Mouse (Mus musculus) cerebellum, adult 2 months (tissue): ENCODE data around the gene Tbc1d32. TPM values are rescaled to one million over a fixed set of nuclear protein-coding genes. Genes with fewer than 3 reads are reported as not detected.

Experiments
- DNase-seq, 2 experiments: peaks; one replicate each; pipeline ENCODE4 v3.0.0; 2021
- H3K27ac ChIP-seq: fragments of 200-500 bp; 2 replicates; pipeline ENCODE4 v1.5.1; 2012; ENCODE audit warnings: low read length, control low read depth, inconsistent platforms; ENCODE audit not compliant: insufficient read depth
- H3K27me3 ChIP-seq: fragments of 200-500 bp; 2 replicates; pipeline ENCODE4 v1.6.1; 2012; ENCODE audit warnings: inconsistent platforms, mild to moderate bottlenecking, low read length, moderate library complexity; ENCODE audit not compliant: control insufficient read depth, insufficient read depth
- H3K4me1 ChIP-seq: fragments of 200-500 bp; 2 replicates; pipeline ENCODE4 v1.6.1; 2011; ENCODE audit warnings: low read length; ENCODE audit not compliant: control insufficient read depth, insufficient read depth
- H3K4me3 ChIP-seq: fragments of 200-500 bp; replicated peaks from 2 replicates; pipeline ENCODE3; 2011; ENCODE audit warnings: mild to moderate bottlenecking, low read depth, low read length, control low read depth; ENCODE audit not compliant: insufficient read depth
- CTCF ChIP-seq: fragments of 200-500 bp; IDR thresholded peaks from 2 replicates; pipeline ENCODE4 v1.5.1; 2011; ENCODE audit warnings: low read depth, mild to moderate bottlenecking, control low read depth, low read length, moderate library complexity, borderline replicate concordance; ENCODE audit not compliant: insufficient read depth
- POLR2A ChIP-seq: fragments of 200-500 bp; IDR thresholded peaks from 2 replicates; pipeline ENCODE4 v1.6.1; 2011; ENCODE audit warnings: low read length, control low read depth, borderline replicate concordance; ENCODE audit not compliant: insufficient read depth
- WGBS: fragments of 180-500 bp; shearing (Covaris S2); methylation state at CpG from one replicate; pipeline ENCODE4 v1.1.7; 2018; 5-methylcytosine and 5-hydroxymethylcytosine counted together
- polyA plus RNA-seq: library from polyadenylated mRNA; depleted of rRNA; stranded (reverse); fragments of >200 nt; gene quantifications from 2 replicates; pipeline ENCODE4 v1.2.3, GENCODE M21; 2012; rRNA removed

Gene Tbc1d32
- polyA plus RNA-seq, 1 experiment, result 3.5 TPM

DNA sequence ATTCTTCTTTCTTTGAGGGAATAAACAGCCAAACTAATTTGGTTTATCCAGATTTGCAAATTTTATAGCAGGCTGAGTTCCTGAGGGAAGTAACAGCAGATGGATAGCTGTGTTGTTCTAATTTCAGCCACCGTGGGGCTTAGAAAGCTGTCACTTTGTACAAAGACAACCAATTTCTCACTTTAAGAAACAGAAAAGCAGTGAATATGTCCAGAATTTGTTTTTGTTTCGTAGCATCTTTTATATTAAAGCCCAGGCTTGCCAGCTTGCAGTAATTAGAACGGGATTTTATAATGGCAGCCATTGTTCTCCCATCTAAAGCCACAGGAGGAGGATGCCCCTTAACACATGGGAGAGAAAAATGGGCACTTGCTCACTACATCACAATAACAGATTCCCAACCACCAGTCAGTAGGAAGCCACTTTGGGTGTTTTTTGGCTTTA lies 169.5 kb downstream of the Tbc1d32 start:
- no peaks in the 10 kb centered on the region for H3K4me1 ChIP-seq
- no peak overlapping the region for H3K4me3 ChIP-seq
- TF ChIP-seq POLR2A, result no peak
- no peak for TF ChIP-seq CTCF
- no peaks in the 10 kb centered on the region for H3K27me3 ChIP-seq
- DNase-seq, result peak in 1 of 2 experiments; percentile 15
- WGBS, result 16% methylated on average over 3 of the region's 3 CpGs
- H3K27ac ChIP-seq, result no peak overlapping the region

DNA sequence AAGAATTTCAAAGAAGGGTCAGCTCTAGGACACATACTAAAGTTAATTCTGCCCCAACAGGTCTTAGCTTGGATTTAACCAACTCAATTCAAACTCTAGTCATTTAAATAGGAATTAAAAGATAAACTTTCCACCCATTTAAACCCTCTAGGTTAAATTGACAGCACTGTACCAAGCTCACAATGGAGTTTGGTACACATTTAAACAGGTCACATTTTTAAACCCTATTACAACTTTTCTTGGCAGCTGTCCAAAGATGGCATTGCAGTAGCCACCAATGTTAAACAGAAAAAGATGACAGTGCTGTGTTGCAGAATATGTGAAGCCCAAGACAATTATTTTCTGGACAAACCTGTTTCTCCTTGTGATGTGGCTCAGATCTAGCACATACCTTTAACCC lies 203.1 kb downstream of the Tbc1d32 start:
- no peak for TF ChIP-seq CTCF
- no peak for TF ChIP-seq POLR2A
- Histone ChIP-seq H3K27ac (no peak overlapping the region), H3K4me3 (no peak overlapping the region), H3K27me3 (no peaks in the 10 kb centered on the region), H3K4me1 (no peaks in the 10 kb centered on the region)
- DNase-seq, result no peak

DNA sequence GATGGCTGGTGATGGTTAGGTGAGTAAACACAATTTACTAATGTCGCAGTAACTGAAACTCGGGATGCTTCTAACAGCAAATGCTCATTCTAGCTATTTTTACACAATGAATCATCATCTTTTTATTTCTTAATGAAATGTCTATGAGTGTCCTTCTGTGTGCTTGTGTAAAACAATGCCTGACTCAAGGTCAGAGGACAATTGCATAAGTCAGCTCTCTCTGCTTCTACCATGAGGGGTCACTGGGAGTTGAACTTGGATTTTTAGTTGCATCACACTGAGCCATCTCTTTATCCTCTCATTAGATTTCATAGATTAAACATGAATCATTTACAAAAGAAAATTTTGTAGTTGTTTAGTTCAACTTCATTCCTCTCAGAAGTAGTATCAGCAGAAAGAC lies 203.9 kb downstream of the Tbc1d32 start:
- no peak for TF ChIP-seq CTCF
- TF ChIP-seq POLR2A, result no peak
- 91% methylated on average over 2 of the region's 2 CpGs for WGBS
- no peak for DNase-seq
- Histone ChIP-seq H3K4me3 (no peak overlapping the region), H3K27me3 (no peaks in the 10 kb centered on the region), H3K4me1 (no peaks in the 10 kb centered on the region), H3K27ac (no peak overlapping the region)

DNA sequence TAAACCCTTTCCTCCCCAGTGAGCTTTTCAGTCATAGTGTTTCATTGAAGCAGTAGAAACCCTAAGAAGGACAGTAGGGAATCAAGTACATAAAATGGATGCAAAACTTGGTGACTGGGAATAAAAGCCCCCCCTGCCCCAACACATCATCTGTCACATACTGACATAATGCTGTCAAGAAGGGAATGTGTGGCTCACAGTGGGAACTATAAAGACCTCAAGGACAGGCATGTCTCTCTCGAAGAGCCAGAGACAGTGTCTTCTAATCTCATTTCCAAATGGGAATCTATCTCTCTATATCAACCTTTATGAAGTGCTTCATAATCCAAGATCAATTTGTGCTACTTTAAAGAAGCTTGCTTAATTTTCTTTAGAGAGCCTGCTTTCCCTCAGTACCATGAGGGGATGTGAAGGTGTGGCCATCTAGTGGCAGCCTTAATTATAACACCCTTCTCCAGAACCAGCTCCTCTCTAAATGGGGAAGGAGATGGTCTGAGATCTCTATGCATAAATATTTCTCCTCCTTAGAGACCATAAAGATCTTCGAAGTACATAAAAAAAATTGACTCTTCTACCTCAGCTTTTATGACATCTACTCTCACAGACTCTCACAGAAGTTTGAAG lies 248.5 kb downstream of the Tbc1d32 start:
- peak; percentile 8 to 14 for DNase-seq
- Histone ChIP-seq H3K4me3 (no peak overlapping the region), H3K27ac (no peak overlapping the region), H3K4me1 (no peaks in the 10 kb centered on the region), H3K27me3 (no peaks in the 10 kb centered on the region)
- TF ChIP-seq CTCF (peak; percentile 55; the same call in 1 of the 2 replicates), POLR2A (no peak)
- 25% methylated on average over 2 of the region's 2 CpGs for WGBS

DNA sequence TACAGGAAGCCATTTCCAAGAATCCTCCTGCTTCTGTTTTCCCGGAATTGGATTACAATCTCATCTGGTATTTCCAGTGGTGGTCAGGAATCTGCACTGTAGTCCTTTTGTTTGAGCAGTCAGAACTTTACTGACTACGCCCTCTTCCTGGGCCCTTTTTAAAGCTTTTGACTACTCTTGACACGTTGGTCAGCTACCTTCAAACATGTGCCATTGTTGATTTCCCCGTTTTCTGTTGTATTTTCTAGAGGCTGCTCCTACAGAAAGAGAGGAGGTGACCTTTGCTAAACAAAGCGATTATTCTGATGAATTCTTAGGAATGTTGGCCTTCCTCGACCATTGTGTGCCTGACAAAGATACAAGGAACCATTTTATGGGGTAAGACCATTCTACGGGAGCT lies 250.5 kb downstream of the Tbc1d32 start:
- TF ChIP-seq CTCF, result no peak
- TF ChIP-seq POLR2A, result no peak
- DNase-seq, result no peak
- H3K4me3 ChIP-seq, result no peak overlapping the region
- H3K4me1 ChIP-seq, result no peaks in the 10 kb centered on the region
- no peaks in the 10 kb centered on the region for H3K27me3 ChIP-seq
- 71% methylated on average over 7 of the region's 7 CpGs for WGBS
- H3K27ac ChIP-seq, result no peak overlapping the region

Other genes with a start within 250 kb of the Tbc1d32 start
- 16.7 and 17.2 TPM in 2 replicates for gene Msl3l2, start 121.8 kb downstream of the Tbc1d32 start, polyA plus RNA-seq
- gene Gja1, start 148.6 kb upstream of the Tbc1d32 start, polyA plus RNA-seq, result 86.4 and 97.8 TPM in 2 replicates